Mouse (Mus musculus): ENCODE data around the gene Fgfr4.

DNA sequence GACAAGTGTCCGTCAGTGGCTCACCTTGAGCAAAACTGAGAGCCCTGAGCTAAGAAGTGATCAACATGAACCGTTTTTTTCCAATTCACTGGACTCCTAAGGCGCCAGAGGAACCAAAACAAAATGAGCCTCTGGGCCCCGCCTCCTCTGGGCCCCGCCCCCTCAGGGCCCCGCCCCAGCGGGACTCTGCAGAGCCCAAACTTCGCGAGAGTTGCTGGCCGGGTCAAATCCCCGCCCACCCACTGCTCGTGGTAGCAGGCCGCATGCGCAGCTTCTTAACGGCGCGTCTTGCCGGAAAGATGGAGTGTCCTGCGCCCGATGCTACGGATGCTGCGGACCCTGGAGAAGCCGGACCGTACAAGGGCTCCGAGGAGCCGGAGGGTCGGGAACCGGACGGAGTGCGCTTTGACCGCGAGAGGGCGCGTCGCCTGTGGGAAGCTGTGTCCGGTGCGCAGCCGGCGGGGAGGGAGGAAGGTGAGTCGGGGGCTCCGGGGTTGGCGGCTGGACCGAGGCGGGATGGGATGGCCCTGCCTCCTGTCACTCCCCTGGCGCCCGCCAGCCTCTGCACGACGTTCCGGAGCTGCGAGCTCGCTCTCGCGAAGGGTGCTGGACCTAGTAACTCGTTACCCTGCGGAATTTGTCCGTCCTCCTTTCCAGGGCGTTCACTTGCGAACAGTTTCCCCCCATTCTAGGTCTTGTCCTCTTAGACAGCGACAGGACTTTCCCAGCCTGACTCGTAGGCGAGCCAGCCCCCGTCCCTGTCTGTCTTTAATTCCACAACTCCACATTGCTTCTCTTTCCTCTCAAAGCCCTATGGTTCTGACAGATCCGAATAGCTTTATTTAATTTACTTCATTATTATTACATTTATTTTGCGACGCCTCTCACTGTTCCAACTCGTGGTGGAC, 47.1 kb upstream of the Fgfr4 start, which contains the start of gene Zfp346:
- peak; percentile 84 for TF ChIP-seq CTCF (IDR thresholded peaks at IDR 0.05; ENCODE audit: borderline replicate concordance, control insufficient read depth, extremely low read depth, insufficient read depth, low read length, poor library complexity)
- TF ChIP-seq POLR2A (IDR thresholded peaks at IDR 0.05; ENCODE audit: control insufficient read depth, extremely low read depth, insufficient read depth, low read length, poor library complexity) = peak; percentile 88
